Comparison of ENCODE assay signal across 8 mouse cellular contexts in genomic region chr3:90412312-90413010, GRCm38 (mm10). TPM values are rescaled to one million over a fixed set of nuclear protein-coding genes. Genes with fewer than 3 reads are reported as not detected.
DNase-seq lines count a peak whose midpoint lies in the region; ATAC-seq and TF ChIP-seq lines count a peak whose summit lies in the region.

No protein-coding gene starts in this region.

- DNase-seq in CD4-positive, CD25-positive, alpha-beta regulatory T cell, adult 2 months (ENCODE audit: low read depth, low spot score): peak; percentile 82
- DNase-seq in cerebellum, postnatal 4 days (ENCODE audit: low spot score in 2 of 2): peak; percentile 63 to 76
- peak; percentile 75 for DNase-seq in lung, adult 2 months
- peak; percentile 86 for DNase-seq in retina, embryonic 14.5 days (ENCODE audit: low spot score)
- peak; percentile 60 to 61 for DNase-seq in thymus, postnatal 36 days

- H3K4me2 ChIP-seq in kidney, embryonic 14.5 days (replicated peaks; ENCODE audit: low read depth, low read length): no peak overlapping the region

- peaks cover 90% of the 10 kb centered on the region for H3K36me3 ChIP-seq in kidney, embryonic 14.5 days (ENCODE audit: control insufficient read depth, insufficient read depth, low read length)

- H3K27ac ChIP-seq in kidney, embryonic 14.5 days (ENCODE audit: low read depth, low read length): no peak overlapping the region

- ATAC-seq in activated CD4-positive, CD25-positive, alpha-beta regulatory T cell, adult 4 months: peak; percentile 40
- ATAC-seq in granulocyte monocyte progenitor cell, adult 5-6 weeks (replicated peaks; ENCODE audit: poor library complexity, severe bottlenecking): peak; percentile 67
- 0 out of 2 replicates have a peak, but pooled peaks have one; percentile 32 for ATAC-seq in kidney, embryonic 14.5 days (ENCODE audit: low FRiP score, low TSS enrichment)

- WGBS in kidney, embryonic 14.5 days: 45% methylated on average over 5 of the region's 5 CpGs
- 31% methylated on average over 5 of the region's 5 CpGs for WGBS in lung, adult 2 months

- TF ChIP-seq POLR2A in lung, adult 2 months (IDR thresholded peaks at IDR 0.05; ENCODE audit: borderline replicate concordance, extremely low read depth, low read depth, low read length): no peak

- peak; percentile 97 for TF ChIP-seq CTCF in lung, adult 2 months (IDR thresholded peaks at IDR 0.05; ENCODE audit: insufficient read depth, low read length)

- H3K4me1 ChIP-seq in kidney, embryonic 14.5 days (ENCODE audit: control insufficient read depth, insufficient read depth, low read length): no peaks in the 10 kb centered on the region
- peaks cover 3% of the 10 kb centered on the region; the same call in 1 of the 2 replicates for H3K4me1 ChIP-seq in lung, adult 2 months (ENCODE audit: control insufficient read depth, insufficient read depth, low read length)

- H3K9ac ChIP-seq in kidney, embryonic 14.5 days (ENCODE audit: low read depth, low read length): no peak overlapping the region

- no peak overlapping the region for H3K4me3 ChIP-seq in kidney, embryonic 14.5 days (ENCODE audit: low read length)
- H3K4me3 ChIP-seq in lung, adult 2 months (replicated peaks; ENCODE audit: extremely low read depth, low read depth, low read length): no peak overlapping the region

- H3K9me3 ChIP-seq in kidney, embryonic 14.5 days (ENCODE audit: control insufficient read depth, low read length): no peaks in the 10 kb centered on the region

- H3K27me3 ChIP-seq in kidney, embryonic 14.5 days (ENCODE audit: control insufficient read depth, insufficient read depth, low read length): no peaks in the 10 kb centered on the region

RNA-seq across cellular contexts. Expression of gene Ints3, which starts 21.0 kb away (rescaled TPM):
- 10 to 100 TPM; 13.8 to 17.2 TPM for polyA plus RNA-seq in activated CD4-positive, CD25-positive, alpha-beta regulatory T cell, adult 4 months (2017; shearing (Covaris generic))
- 29.3 and 47.1 TPM in 2 replicates for total RNA-seq in granulocyte monocyte progenitor cell, adult 5-6 weeks (2014; fragmentation: Nextera tagmentation)
- total RNA-seq in granulocyte monocyte progenitor cell, adult 5-6 weeks (2017): 18.4 and 25.9 TPM in 2 replicates
- polyA plus RNA-seq in kidney, embryonic 14.5 days (2014; fragmentation: Nextera tagmentation; extraction: Ambion mirVana): 24.0 and 39.2 TPM in 2 replicates
- 24.6 and 28.4 TPM in 2 replicates for polyA plus RNA-seq in lung, adult 2 months (2012; rRNA removed)

RNA-seq across cellular contexts. Expression of gene Slc27a3, which starts 22.7 kb away (rescaled TPM):
- polyA plus RNA-seq in activated CD4-positive, CD25-positive, alpha-beta regulatory T cell, adult 4 months (2017; shearing (Covaris generic)): under 1 TPM in 1 of 2 experiments, not detected in 1; 0.21 TPM
- 2.1 and 4.2 TPM in 2 replicates for total RNA-seq in granulocyte monocyte progenitor cell, adult 5-6 weeks (2014; fragmentation: Nextera tagmentation)
- 0.88 and 0.99 TPM in 2 replicates for total RNA-seq in granulocyte monocyte progenitor cell, adult 5-6 weeks (2017)
- 8.2 and 12.3 TPM in 2 replicates for polyA plus RNA-seq in kidney, embryonic 14.5 days (2014; fragmentation: Nextera tagmentation; extraction: Ambion mirVana)
- 26.3 and 27.5 TPM in 2 replicates for polyA plus RNA-seq in lung, adult 2 months (2012; rRNA removed)

RNA-seq across cellular contexts. Expression of gene Npr1, which starts 53.2 kb away (rescaled TPM):
- polyA plus RNA-seq in activated CD4-positive, CD25-positive, alpha-beta regulatory T cell, adult 4 months (2017; shearing (Covaris generic)): not detected
- total RNA-seq in granulocyte monocyte progenitor cell, adult 5-6 weeks (2014; fragmentation: Nextera tagmentation): 0.82 TPM in 1 of 2 replicates, not detected in the other
- not detected in 2 replicates for total RNA-seq in granulocyte monocyte progenitor cell, adult 5-6 weeks (2017)
- 11.0 and 12.3 TPM in 2 replicates for polyA plus RNA-seq in kidney, embryonic 14.5 days (2014; fragmentation: Nextera tagmentation; extraction: Ambion mirVana)
- polyA plus RNA-seq in lung, adult 2 months (2012; rRNA removed): 162 and 199 TPM in 2 replicates

Comparison
In these comparisons a context has a peak if more than half of its experiments do, and no peak if none do; other contexts are left out.
1. RNA of gene Npr1, which starts 53.2 kb away (polyA plus RNA-seq): 162 to 199 TPM in lung, adult 2 months; 11.0 to 12.3 TPM in kidney, embryonic 14.5 days and not detected in activated CD4-positive, CD25-positive, alpha-beta regulatory T cell, adult 4 months; every median in the first group is over 10 times any median in the second.
2. Peak in every context shown above with its lines, with median percentiles within 50 percentile points of each other: DNase-seq and ATAC-seq.